In the genomic region with DNA sequence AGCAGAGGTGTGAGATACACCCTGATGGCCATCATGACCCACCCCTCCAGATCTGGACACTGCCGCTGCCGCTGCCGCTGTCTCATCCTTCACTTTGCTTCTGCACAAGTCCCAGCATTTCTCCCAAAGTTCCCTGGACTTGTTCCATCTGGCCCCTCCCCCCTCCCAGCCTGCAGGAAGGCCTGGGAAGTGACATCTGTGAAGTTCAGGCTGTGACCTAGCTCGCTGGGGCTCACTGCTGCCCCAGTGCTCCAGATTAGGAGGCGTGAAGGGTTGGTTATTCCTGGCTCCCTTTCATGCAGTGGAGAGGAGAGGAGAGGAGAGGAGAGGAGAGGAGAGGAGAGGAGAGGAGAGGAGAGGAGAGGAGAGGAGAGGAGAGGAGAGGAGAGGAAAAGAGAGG, we compare ENCODE assay signal across 13 mouse cellular contexts. TPM values are rescaled to one million over a fixed set of nuclear protein-coding genes. Genes with fewer than 3 reads are reported as not detected.
DNase-seq lines count a peak whose midpoint lies in the region; ATAC-seq and TF ChIP-seq lines count a peak whose summit lies in the region.
"Had no signal": no experiment of that assay in that cellular context is flagged by ENCODE, and none has a peak within 500 bp of the region (broad histone marks: within the 10 kb centered on the region; RNA-seq: fewer than 3 reads in every experiment).

No protein-coding gene starts in this region.

- H3K4me3 ChIP-seq in lung, embryonic 14.5 days (ENCODE audit: low read depth, low read length): no peak overlapping the region
- no peak overlapping the region for H3K4me3 ChIP-seq in heart, embryonic 12.5 days
- H3K4me3 ChIP-seq in midbrain, embryonic 16.5 days (ENCODE audit: low read depth, low read length): no peak overlapping the region
- H3K4me3 ChIP-seq: layer of hippocampus, adult 2 months had no signal

- 25% methylated on average over 5 of the region's 5 CpGs for WGBS in lung, embryonic 14.5 days
- WGBS in heart, embryonic 12.5 days: 21% methylated on average over 5 of the region's 5 CpGs
- WGBS in midbrain, embryonic 16.5 days: 64% methylated on average over 5 of the region's 5 CpGs

- DNase-seq in embryo, embryonic 10.5 days (ENCODE audit: low spot score): peak; percentile 9
- DNase-seq in embryo, embryonic 10 days (ENCODE audit: low spot score): no peak
- DNase-seq in lung, embryonic 14.5 days: peak; percentile 58
- no peak for DNase-seq in lung, postnatal 25 days (ENCODE audit: low spot score)
- DNase-seq in retina, embryonic 14.5 days (ENCODE audit: low spot score): peak; percentile 24
- DNase-seq in cerebellum, adult 11-12 months: no peak

- no peaks in the 10 kb centered on the region for H3K4me1 ChIP-seq in lung, embryonic 14.5 days (ENCODE audit: insufficient read depth)
- peaks cover 13% of the 10 kb centered on the region for H3K4me1 ChIP-seq in heart, embryonic 12.5 days (replicated peaks)
- H3K4me1 ChIP-seq in midbrain, embryonic 16.5 days (ENCODE audit: control insufficient read depth, insufficient read depth, low read length): no peaks in the 10 kb centered on the region

- H3K9ac ChIP-seq in lung, embryonic 14.5 days: no peak overlapping the region
- H3K9ac ChIP-seq in heart, embryonic 12.5 days: no peak overlapping the region
- no peak overlapping the region for H3K9ac ChIP-seq in midbrain, embryonic 16.5 days (ENCODE audit: low read depth, low read length)

- H3K27me3 ChIP-seq in lung, embryonic 14.5 days (ENCODE audit: insufficient read depth, low read length): no peaks in the 10 kb centered on the region
- H3K27me3 ChIP-seq in heart, embryonic 12.5 days (replicated peaks): no peaks in the 10 kb centered on the region
- H3K27me3 ChIP-seq in midbrain, embryonic 16.5 days (ENCODE audit: control insufficient read depth, insufficient read depth, low read depth, low read length): no peaks in the 10 kb centered on the region

- no peaks in the 10 kb centered on the region for H3K36me3 ChIP-seq in lung, embryonic 14.5 days (ENCODE audit: insufficient read depth)
- H3K36me3 ChIP-seq in heart, embryonic 12.5 days: no peaks in the 10 kb centered on the region
- no peaks in the 10 kb centered on the region for H3K36me3 ChIP-seq in midbrain, embryonic 16.5 days (ENCODE audit: control insufficient read depth, insufficient read depth, low read length)

- peak; percentile 31; the same call in 1 of the 2 replicates for ATAC-seq in lung, embryonic 14.5 days (ENCODE audit: insufficient read depth)
- ATAC-seq in heart, embryonic 12.5 days (ENCODE audit: insufficient number of reproducible peaks, low FRiP score): 0 out of 2 replicates have a peak, but pooled peaks have one; percentile 15
- ATAC-seq in midbrain, embryonic 16.5 days: no peak
- ATAC-seq: forebrain, embryonic 14.5 days; Patski had no signal

- H3K9me3 ChIP-seq in lung, embryonic 14.5 days (ENCODE audit: low read depth, low read length): no peaks in the 10 kb centered on the region
- H3K9me3 ChIP-seq in heart, embryonic 12.5 days (replicated peaks): no peaks in the 10 kb centered on the region
- no peaks in the 10 kb centered on the region for H3K9me3 ChIP-seq in midbrain, embryonic 16.5 days (replicated peaks; ENCODE audit: control insufficient read depth, low read length, poor library complexity, severe bottlenecking)

- no peak overlapping the region for H3K4me2 ChIP-seq in lung, embryonic 14.5 days
- H3K4me2 ChIP-seq in heart, embryonic 12.5 days: no peak overlapping the region; the same call in 1 of the 2 replicates
- H3K4me2 ChIP-seq in midbrain, embryonic 16.5 days (ENCODE audit: low read length): no peak overlapping the region

- no peak for TF ChIP-seq CTCF in lung, embryonic 14.5 days (IDR thresholded peaks at IDR 0.05; ENCODE audit: low read depth)

- H3K27ac ChIP-seq in lung, embryonic 14.5 days (ENCODE audit: low read depth): no peak overlapping the region
- H3K27ac ChIP-seq in heart, embryonic 12.5 days (ENCODE audit: poor library complexity, severe bottlenecking): no peak overlapping the region
- H3K27ac ChIP-seq in midbrain, embryonic 16.5 days (ENCODE audit: low read length): no peak overlapping the region
- H3K27ac ChIP-seq: layer of hippocampus, adult 2 months had no signal

RNA-seq across cellular contexts. Expression of gene Pou2f3, which starts 30.6 kb away (rescaled TPM):
- polyA plus RNA-seq in lung, embryonic 14.5 days (2014; fragmentation: Nextera tagmentation; extraction: Ambion mirVana): 0.08 and 0.16 TPM in 2 replicates
- polyA plus RNA-seq in heart, embryonic 12.5 days (2016; fragmentation: Nextera tagmentation; extraction: Ambion mirVana): not detected in 2 replicates
- 0.07 TPM in 1 of 2 replicates, not detected in the other for polyA plus RNA-seq in midbrain, embryonic 16.5 days (2015; fragmentation: Nextera tagmentation; extraction: Ambion mirVana)
- polyA plus RNA-seq: C2C12; embryonic facial prominence, embryonic 11.5 days; forebrain, embryonic 14.5 days had no signal

Comparison
In these comparisons a context has a peak if more than half of its experiments do, and no peak if none do; other contexts are left out.
1. DNase-seq: peak in embryo, embryonic 10.5 days (single experiment), lung, embryonic 14.5 days (single experiment) and retina, embryonic 14.5 days (single experiment); none in embryo, embryonic 10 days (single experiment), lung, postnatal 25 days (single experiment) and cerebellum, adult 11-12 months (single experiment).